Mouse (Mus musculus) cerebellum, adult 2 months (tissue): ENCODE data around the gene Scrn1. TPM values are rescaled to one million over a fixed set of nuclear protein-coding genes. Genes with fewer than 3 reads are reported as not detected.
A peak's percentile ranks its signal among the peaks of the same experiment; 100 is the strongest.

ENCODE experiments used
- DNase-seq, 2 experiments: peaks; one replicate each; pipeline ENCODE4 v3.0.0; 2021
- H3K27ac ChIP-seq: fragments of 200-500 bp; 2 replicates; pipeline ENCODE4 v1.5.1; 2012; ENCODE audit warnings: low read length, control low read depth, inconsistent platforms; ENCODE audit not compliant: insufficient read depth
- H3K27me3 ChIP-seq: fragments of 200-500 bp; 2 replicates; pipeline ENCODE4 v1.6.1; 2012; ENCODE audit warnings: inconsistent platforms, mild to moderate bottlenecking, low read length, moderate library complexity; ENCODE audit not compliant: control insufficient read depth, insufficient read depth
- H3K4me1 ChIP-seq: fragments of 200-500 bp; 2 replicates; pipeline ENCODE4 v1.6.1; 2011; ENCODE audit warnings: low read length; ENCODE audit not compliant: control insufficient read depth, insufficient read depth
- H3K4me3 ChIP-seq: fragments of 200-500 bp; replicated peaks from 2 replicates; pipeline ENCODE3; 2011; ENCODE audit warnings: mild to moderate bottlenecking, low read depth, low read length, control low read depth; ENCODE audit not compliant: insufficient read depth
- CTCF ChIP-seq: fragments of 200-500 bp; IDR thresholded peaks from 2 replicates; pipeline ENCODE4 v1.5.1; 2011; ENCODE audit warnings: low read depth, mild to moderate bottlenecking, control low read depth, low read length, moderate library complexity, borderline replicate concordance; ENCODE audit not compliant: insufficient read depth
- POLR2A ChIP-seq: fragments of 200-500 bp; IDR thresholded peaks from 2 replicates; pipeline ENCODE4 v1.6.1; 2011; ENCODE audit warnings: low read length, control low read depth, borderline replicate concordance; ENCODE audit not compliant: insufficient read depth
- WGBS: fragments of 180-500 bp; shearing (Covaris S2); methylation state at CpG from one replicate; pipeline ENCODE4 v1.1.7; 2018; 5-methylcytosine and 5-hydroxymethylcytosine counted together
- polyA plus RNA-seq: library from polyadenylated mRNA; depleted of rRNA; stranded (reverse); fragments of >200 nt; gene quantifications from 2 replicates; pipeline ENCODE4 v1.2.3, GENCODE M21; 2012

Gene Scrn1
- polyA plus RNA-seq, 1 experiment: 132 TPM

DNA sequence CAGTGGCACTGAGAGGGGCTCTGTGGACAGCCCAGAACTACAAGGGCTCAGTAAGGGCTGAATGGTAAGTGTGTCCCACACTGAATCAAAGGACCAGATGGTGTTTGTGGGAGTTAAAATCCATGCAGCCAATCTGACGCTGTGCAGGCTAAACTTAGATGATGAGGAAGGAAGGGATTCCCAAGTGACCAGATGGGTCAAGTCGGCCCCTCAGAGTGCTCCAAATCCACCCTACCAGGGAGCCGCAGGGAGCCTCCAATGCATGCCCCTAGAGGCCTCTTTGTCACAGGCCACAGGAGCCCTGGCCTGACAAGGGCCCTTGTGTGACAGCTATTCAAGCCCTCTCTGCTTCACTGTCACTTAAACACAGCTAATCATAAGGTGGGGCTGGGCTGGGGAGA, 27.5 kb downstream of the Scrn1 start:
- H3K27me3 ChIP-seq: no peaks in the 10 kb centered on the region
- WGBS: 4% methylated on average over 3 of the region's 3 CpGs
- DNase-seq: peak; percentile 82 to 86
- no peak for TF ChIP-seq CTCF
- no peak for TF ChIP-seq POLR2A
- no peak overlapping the region for H3K4me3 ChIP-seq
- peaks cover 35% of the 10 kb centered on the region for H3K4me1 ChIP-seq
- H3K27ac ChIP-seq: peak overlapping the region; percentile 87

- 84% methylated on average over 7 of the region's 7 CpGs for WGBS
- Histone ChIP-seq H3K27me3 (no peaks in the 10 kb centered on the region), H3K4me1 (peaks cover 34% of the 10 kb centered on the region), H3K4me3 (no peak overlapping the region), H3K27ac (peak overlapping the region; percentile 1; the same call in 1 of the 2 replicates)
- TF ChIP-seq CTCF (no peak), POLR2A (no peak)
- no peak for DNase-seq
Measured at GRCm38 (mm10) chr6:54537053-54537452, 29.2 kb downstream of the Scrn1 start.

DNA sequence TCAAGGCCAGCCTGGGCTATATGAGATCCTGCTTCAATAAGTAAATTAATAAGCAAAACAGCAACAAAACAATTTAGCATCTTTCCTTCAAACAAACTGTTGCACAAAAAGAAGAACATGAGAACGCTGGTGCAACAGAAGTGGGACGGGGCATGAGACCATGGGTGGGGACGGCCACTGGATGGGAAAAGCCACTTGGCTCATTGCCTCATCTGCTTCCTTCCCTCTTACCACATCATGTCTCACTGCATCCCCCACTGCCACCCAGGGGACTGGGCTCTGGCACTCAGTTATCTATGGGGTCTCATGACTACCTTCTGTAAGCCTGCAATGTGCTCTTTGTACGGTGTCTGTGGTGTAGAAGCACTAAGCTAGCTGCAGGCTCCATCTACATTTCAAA, 30.8 kb downstream of the Scrn1 start:
- no peak overlapping the region for H3K4me3 ChIP-seq
- no peak for TF ChIP-seq CTCF
- TF ChIP-seq POLR2A: no peak
- H3K27me3 ChIP-seq: no peaks in the 10 kb centered on the region
- no peak overlapping the region for H3K27ac ChIP-seq
- H3K4me1 ChIP-seq: peaks cover 36% of the 10 kb centered on the region
- DNase-seq: no peak
- 71% methylated on average over 4 of the region's 4 CpGs for WGBS

DNA sequence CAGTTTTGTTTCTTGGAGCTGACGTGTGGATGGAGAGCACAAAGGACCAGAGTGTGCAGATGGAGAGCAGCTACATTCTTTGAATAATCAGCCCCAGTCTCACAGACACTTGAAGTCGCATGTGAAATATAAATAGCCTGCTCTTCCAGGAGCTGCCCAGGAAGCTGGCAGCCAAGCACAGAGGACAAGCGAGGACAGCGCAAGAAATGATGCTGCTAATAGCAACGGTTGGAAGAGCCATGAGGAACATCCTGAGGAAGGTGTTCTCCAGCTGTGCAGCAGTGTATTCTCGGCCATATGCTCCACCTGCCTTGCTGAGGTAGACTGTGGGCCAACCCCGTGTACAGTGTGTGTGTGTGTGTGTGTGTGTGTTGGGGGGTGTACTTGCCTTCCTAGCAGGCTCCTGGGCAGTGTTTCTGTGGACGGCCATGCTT, 35.2 kb downstream of the Scrn1 start:
- TF ChIP-seq CTCF (no peak), POLR2A (peak; percentile 21; the same call in 1 of the 2 replicates)
- Histone ChIP-seq H3K27me3 (no peaks in the 10 kb centered on the region), H3K27ac (peak overlapping the region; percentile 50), H3K4me3 (no peak overlapping the region), H3K4me1 (peaks cover 22% of the 10 kb centered on the region)
- 3% methylated on average over 8 of the region's 8 CpGs for WGBS
- peak; percentile 67 to 77 for DNase-seq

- Histone ChIP-seq H3K27me3 (no peaks in the 10 kb centered on the region), H3K4me3 (no peak overlapping the region), H3K27ac (peak overlapping the region; percentile 25; the same call in 1 of the 2 replicates), H3K4me1 (peaks cover 19% of the 10 kb centered on the region)
- DNase-seq: no peak
- TF ChIP-seq CTCF: no peak
- no peak for TF ChIP-seq POLR2A
- 46% methylated on average over 2 of the region's 2 CpGs for WGBS
Measured at GRCm38 (mm10) chr6:54530182-54530581, 36.1 kb downstream of the Scrn1 start.

DNA sequence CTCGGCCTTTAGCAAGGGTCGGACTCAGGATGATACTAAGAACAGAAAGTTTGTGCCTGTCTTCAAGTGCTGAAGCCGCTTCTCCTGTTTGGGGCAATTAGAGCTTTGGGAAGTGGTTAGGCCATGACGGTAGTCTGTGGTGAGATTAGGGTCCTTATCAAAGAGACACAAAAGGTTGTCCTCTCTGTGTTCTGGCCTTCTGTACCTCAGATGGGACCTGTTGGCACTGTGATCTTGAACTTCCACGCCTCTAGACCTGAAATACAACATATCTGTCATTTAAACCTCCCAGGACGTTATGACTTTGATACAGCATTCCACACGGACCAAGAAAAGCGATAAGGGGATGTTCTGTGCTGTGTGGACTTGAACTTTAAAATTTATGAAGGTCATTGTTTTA, 37.6 kb downstream of the Scrn1 start:
- Histone ChIP-seq H3K4me1 (peaks cover 14% of the 10 kb centered on the region), H3K4me3 (no peak overlapping the region), H3K27ac (no peak overlapping the region), H3K27me3 (no peaks in the 10 kb centered on the region)
- no peak for DNase-seq
- WGBS: 97% methylated on average over 8 of the region's 8 CpGs
- TF ChIP-seq POLR2A: no peak
- no peak for TF ChIP-seq CTCF

GRCm38 (mm10) chr6:54518758-54519157, 47.5 kb downstream of the Scrn1 start:
- TF ChIP-seq POLR2A (peak; percentile 69; the same call in 1 of the 2 replicates), CTCF (no peak)
- WGBS: 17% methylated on average over 5 of the region's 5 CpGs
- Histone ChIP-seq H3K27me3 (no peaks in the 10 kb centered on the region), H3K4me3 (peak overlapping the region; percentile 33), H3K4me1 (peaks cover 15% of the 10 kb centered on the region), H3K27ac (peak overlapping the region; percentile 65)
- DNase-seq: peak; percentile 77 to 87

DNA sequence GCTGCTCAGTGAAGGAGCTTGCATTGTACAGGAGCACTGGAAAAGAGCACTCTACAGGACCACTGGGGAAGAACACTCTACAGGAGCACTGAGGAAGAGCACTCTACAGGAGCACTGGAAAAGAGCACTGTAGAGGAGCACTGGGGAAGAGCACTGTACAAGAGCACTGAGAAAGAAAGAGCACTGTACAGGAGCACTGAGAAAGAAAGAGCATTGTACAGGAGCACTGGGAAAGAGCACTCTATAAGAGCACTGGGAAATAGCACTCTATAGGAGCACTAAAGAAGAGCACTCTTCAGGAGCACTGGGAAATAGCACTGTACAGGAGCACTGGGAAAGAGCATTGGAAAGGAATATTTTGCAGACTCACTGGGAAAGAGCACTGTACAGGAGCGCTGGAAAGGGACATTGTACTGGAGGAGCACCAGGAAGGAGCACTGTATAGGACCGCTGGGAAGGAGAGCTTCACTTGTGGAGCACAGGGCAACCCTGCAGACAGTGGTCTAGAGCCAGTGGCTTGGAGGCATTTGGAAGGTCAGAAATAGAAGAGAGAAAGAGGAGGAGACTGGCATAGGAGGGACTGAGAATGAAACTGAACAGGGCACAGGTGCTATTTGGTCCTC, 49.7 kb downstream of the Scrn1 start:
- Histone ChIP-seq H3K4me3 (no peak overlapping the region), H3K27ac (no peak overlapping the region), H3K4me1 (peaks cover 26% of the 10 kb centered on the region), H3K27me3 (no peaks in the 10 kb centered on the region)
- TF ChIP-seq CTCF (no peak), POLR2A (no peak)
- no peak for DNase-seq
- 94% methylated on average over 2 of the region's 2 CpGs for WGBS
